Mouse (Mus musculus) liver, adult 2 months (tissue): ENCODE results near the gene Fgfr2. TPM values are rescaled to one million over a fixed set of nuclear protein-coding genes. Genes with fewer than 3 reads are reported as not detected.
"Not testable (repeated sequence)": the region's sequence is repeated elsewhere in the genome, so short reads cannot be mapped to it uniquely, and the experiment has no call there.

Experiments used
- DNase-seq: peaks from one replicate; pipeline ENCODE4 v3.0.0-alpha.2; 2011; ENCODE audit warnings: low read depth, low spot score; ENCODE audit errors: extremely low read depth
- H3K27ac ChIP-seq: fragments of 200-500 bp; replicated peaks from 2 replicates; pipeline ENCODE4 v1.5.1; 2012; ENCODE audit warnings: low read depth, mild to moderate bottlenecking, control low read depth, inconsistent platforms, low read length; ENCODE audit not compliant: insufficient read depth
- H3K27me3 ChIP-seq: fragments of 200-500 bp; 2 replicates; pipeline ENCODE4 v1.6.1; 2012; ENCODE audit warnings: mild to moderate bottlenecking, moderate library complexity, low read length, inconsistent platforms; ENCODE audit not compliant: control insufficient read depth, insufficient read depth
- H3K36me3 ChIP-seq: fragments of 200-500 bp; 2 replicates; pipeline ENCODE4 v1.6.1; 2012; ENCODE audit warnings: low read length, inconsistent platforms; ENCODE audit not compliant: control insufficient read depth, insufficient read depth
- H3K4me1 ChIP-seq: fragments of 200-500 bp; 2 replicates; pipeline ENCODE4 v1.6.1; 2011; ENCODE audit warnings: low read length; ENCODE audit not compliant: control insufficient read depth, insufficient read depth
- H3K4me3 ChIP-seq: fragments of 200-500 bp; 2 replicates; pipeline ENCODE4 v1.5.1; 2011; ENCODE audit warnings: low read depth, mild to moderate bottlenecking, control low read depth, low read length, moderate library complexity; ENCODE audit not compliant: insufficient read depth
- H3K79me2 ChIP-seq: fragments of 200-500 bp; 2 replicates; pipeline ENCODE4 v1.6.1; 2012; ENCODE audit warnings: inconsistent platforms, mild to moderate bottlenecking, low read length, moderate library complexity; ENCODE audit not compliant: control insufficient read depth, insufficient read depth
- H3K9ac ChIP-seq: fragments of 200-500 bp; 2 replicates; pipeline ENCODE4 v1.6.1; 2012; ENCODE audit warnings: low read depth, mild to moderate bottlenecking, control low read depth, inconsistent platforms, low read length
- CTCF ChIP-seq: fragments of 200-500 bp; IDR thresholded peaks from 2 replicates; pipeline ENCODE4 v1.5.1; 2011; ENCODE audit warnings: low read depth, low read length, control low read depth
- POLR2A ChIP-seq: fragments of 200-500 bp; IDR thresholded peaks from 2 replicates; pipeline ENCODE4 v1.6.1; 2011; ENCODE audit warnings: low read length, control low read depth; ENCODE audit not compliant: insufficient read depth; ENCODE audit errors: extremely low read depth
- WGBS: fragments of 180-500 bp; shearing (Covaris S2); methylation state at CpG from one replicate; pipeline ENCODE4 v1.1.7; 2018; 5-methylcytosine and 5-hydroxymethylcytosine counted together
- polyA plus RNA-seq: library from polyadenylated mRNA; depleted of rRNA; stranded (reverse); fragments of >200 nt; gene quantifications from 2 replicates; pipeline ENCODE4 v1.2.3, GENCODE M21; 2012
- total RNA-seq: library from RNA; depleted of rRNA; stranded (reverse); fragments of >200 nt; gene quantifications from 2 replicates; pipeline ENCODE4 v1.2.3, GENCODE M21; 2014

Gene Fgfr2
- total and polyA plus RNA-seq, 2 experiments = 16.7 to 35.2 TPM

- Histone ChIP-seq H3K36me3 (no peaks in the 10 kb centered on the region), H3K4me1 (peaks cover 11% of the 10 kb centered on the region), H3K27ac (0 out of 2 replicates have a peak overlapping the region, but pooled peaks have one; percentile 2), H3K27me3 (no peaks in the 10 kb centered on the region), H3K9ac (no peak overlapping the region), H3K4me3 (no peak overlapping the region), H3K79me2 (no peaks in the 10 kb centered on the region)
- TF ChIP-seq POLR2A (no peak), CTCF (no peak)
- WGBS = 49% methylated on average over 6 of the region's 6 CpGs
- peak; percentile 91 for DNase-seq
Observed at GRCm38 (mm10) chr7:132664815-132665214, 458.3 kb downstream of the Fgfr2 start.

GRCm38 (mm10) chr7:132662831-132663230 is 460.3 kb downstream of the Fgfr2 start:
- not testable (repeated sequence) for DNase-seq, H3K79me2 ChIP-seq, H3K27ac ChIP-seq, H3K9ac ChIP-seq, H3K4me3 ChIP-seq, H3K36me3 ChIP-seq, H3K27me3 ChIP-seq
- H3K4me1 ChIP-seq = peaks cover 16% of the 10 kb centered on the region
- WGBS = 69% methylated on average over 6 of the region's 6 CpGs

GRCm38 (mm10) chr7:132659633-132660032 is 463.5 kb downstream of the Fgfr2 start:
- DNase-seq = no peak
- Histone ChIP-seq H3K27me3 (no peaks in the 10 kb centered on the region), H3K4me1 (peaks cover 16% of the 10 kb centered on the region), H3K27ac (no peak overlapping the region), H3K36me3 (no peaks in the 10 kb centered on the region), H3K4me3 (no peak overlapping the region), H3K9ac (0 out of 2 replicates have a peak overlapping the region, but pooled peaks have one; percentile 6), H3K79me2 (no peaks in the 10 kb centered on the region)
- TF ChIP-seq CTCF = no peak
- 76% methylated on average over 7 of the region's 7 CpGs for WGBS

- H3K9ac ChIP-seq = no peak overlapping the region
- no peaks in the 10 kb centered on the region for H3K79me2 ChIP-seq
- no peaks in the 10 kb centered on the region for H3K36me3 ChIP-seq
- 92% methylated on average over 5 of the region's 5 CpGs for WGBS
- H3K27me3 ChIP-seq = no peaks in the 10 kb centered on the region
- peaks cover 12% of the 10 kb centered on the region for H3K4me1 ChIP-seq
- 0 out of 2 replicates have a peak overlapping the region, but pooled peaks have one; percentile 8 for H3K27ac ChIP-seq
- no peak overlapping the region for H3K4me3 ChIP-seq
- no peak for DNase-seq
- TF ChIP-seq POLR2A (no peak), CTCF (no peak)
Observed at GRCm38 (mm10) chr7:132658688-132659087, 464.5 kb downstream of the Fgfr2 start.

GRCm38 (mm10) chr7:132658058-132658450 is 465.1 kb downstream of the Fgfr2 start:
- Histone ChIP-seq H3K9ac (no peak overlapping the region), H3K27ac (no peak overlapping the region), H3K36me3 (no peaks in the 10 kb centered on the region), H3K79me2 (no peaks in the 10 kb centered on the region), H3K27me3 (no peaks in the 10 kb centered on the region), H3K4me1 (peaks cover 12% of the 10 kb centered on the region), H3K4me3 (no peak overlapping the region)
- 59% methylated on average over 9 of the region's 9 CpGs for WGBS
- TF ChIP-seq POLR2A (no peak), CTCF (no peak)
- no peak for DNase-seq

GRCm38 (mm10) chr7:132657371-132658057 is 465.6 kb downstream of the Fgfr2 start:
- H3K27me3 ChIP-seq = no peaks in the 10 kb centered on the region
- no peak overlapping the region for H3K27ac ChIP-seq
- H3K36me3 ChIP-seq = no peaks in the 10 kb centered on the region
- peaks cover 12% of the 10 kb centered on the region for H3K4me1 ChIP-seq
- DNase-seq = no peak
- TF ChIP-seq CTCF = no peak
- no peak overlapping the region for H3K9ac ChIP-seq
- 76% methylated on average over 14 of the region's 14 CpGs for WGBS
- no peaks in the 10 kb centered on the region for H3K79me2 ChIP-seq
- no peak overlapping the region for H3K4me3 ChIP-seq
